Mouse (Mus musculus): ENCODE results near the gene Ppat.

DNA sequence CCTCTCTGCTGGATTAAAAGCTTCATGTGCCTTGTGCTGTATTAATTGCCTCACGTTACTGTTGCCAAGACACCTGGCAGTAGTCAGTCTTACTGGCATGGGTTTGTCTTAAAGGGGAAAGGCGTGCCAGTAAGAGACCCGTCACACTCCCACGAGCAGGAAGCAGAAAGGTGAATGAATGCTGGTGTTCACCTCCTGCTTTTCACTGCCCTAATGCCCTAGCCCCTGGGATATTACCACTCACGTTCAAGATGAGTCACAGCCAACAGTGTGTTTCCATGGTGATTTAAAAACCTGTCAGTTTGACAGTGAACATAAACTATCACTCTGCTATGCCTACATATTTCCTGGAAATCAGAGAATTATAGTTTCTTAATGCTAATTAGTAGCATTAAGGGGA, 17.9 kb upstream of the Ppat start:
- TF ChIP-seq CTCF (IDR thresholded peaks at IDR 0.05; ENCODE audit: borderline replicate concordance, insufficient read depth, low read depth, low read length) = no peak
- no peak for TF ChIP-seq POLR2A (IDR thresholded peaks at IDR 0.05; ENCODE audit: borderline replicate concordance, insufficient read depth, low read length)

Measured in cerebellum, adult 2 months (tissue).